Mouse (Mus musculus) lung, adult 2 months (tissue): ENCODE measurements around the gene Hsdl2.

Experiments
- CTCF ChIP-seq: fragments of 200-500 bp; IDR thresholded peaks from 2 replicates; pipeline ENCODE4 v1.5.1; 2011; ENCODE audit warnings: mild to moderate bottlenecking, low read length, control low read depth; ENCODE audit not compliant: insufficient read depth
- POLR2A ChIP-seq: fragments of 200-500 bp; IDR thresholded peaks from 2 replicates; pipeline ENCODE4 v1.6.1; 2011; ENCODE audit warnings: low read depth, mild to moderate bottlenecking, control low read depth, low read length, borderline replicate concordance; ENCODE audit errors: extremely low read depth

DNA sequence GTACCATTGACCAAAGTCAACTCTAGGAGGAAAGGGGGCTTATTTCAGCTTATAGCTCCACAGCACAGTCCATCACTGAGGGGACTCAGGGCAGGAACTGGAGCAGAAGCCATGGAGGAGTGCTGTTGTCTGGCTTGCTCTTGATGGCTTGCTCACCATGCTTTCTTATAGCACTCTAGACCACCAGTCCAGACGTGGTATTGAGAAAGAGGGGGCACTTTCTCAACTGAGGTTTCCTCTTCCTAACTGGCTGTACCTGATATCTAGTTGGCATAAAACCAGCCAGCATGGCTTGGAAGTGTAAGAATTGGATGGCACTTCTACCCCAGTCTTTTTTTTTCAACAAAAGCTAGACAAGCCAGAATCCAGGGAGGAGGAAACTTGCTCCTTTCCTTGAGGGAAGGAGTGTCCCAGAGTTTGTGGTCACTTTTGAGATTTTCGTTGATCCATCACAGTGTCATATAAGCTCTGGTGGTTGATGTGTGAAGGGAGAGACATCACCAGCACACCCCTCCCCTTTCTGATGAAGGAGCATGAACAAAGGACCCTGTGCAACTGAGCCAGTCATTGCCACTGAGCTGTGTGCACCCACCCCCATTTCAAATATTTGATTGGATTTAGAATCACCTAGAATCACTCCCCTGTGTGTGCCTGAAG is 6.0 kb downstream of the Hsdl2 start:
- TF ChIP-seq CTCF, result no peak
- TF ChIP-seq POLR2A, result no peak
